Mouse (Mus musculus) cerebellum, adult 11 months (tissue): ENCODE measurements around the gene Galnt12.

Source experiments
- DNase-seq: peaks from one replicate; pipeline ENCODE4 v3.0.0; 2022

The Galnt12 gene

GRCm38 (mm10) chr4:47103561-47103960, 11.9 kb downstream of the Galnt12 start:
- DNase-seq, result no peak

- DNase-seq, result no peak
Observed at GRCm38 (mm10) chr4:47111885-47112284, 20.2 kb downstream of the Galnt12 start.

GRCm38 (mm10) chr4:47112560-47112959, 20.9 kb downstream of the Galnt12 start:
- DNase-seq, result no peak

- DNase-seq, result peak; percentile 12
Observed at GRCm38 (mm10) chr4:47122051-47122706, 30.5 kb downstream of the Galnt12 start.

GRCm38 (mm10) chr4:47124140-47124711, 32.5 kb downstream of the Galnt12 start:
- DNase-seq, result no peak

GRCm38 (mm10) chr4:47128515-47128914, 36.8 kb downstream of the Galnt12 start:
- DNase-seq, result no peak

- no peak for DNase-seq
Observed at GRCm38 (mm10) chr4:47129572-47129971, 37.9 kb downstream of the Galnt12 start.

GRCm38 (mm10) chr4:47130111-47131050, 38.7 kb downstream of the Galnt12 start:
- DNase-seq, result no peak

GRCm38 (mm10) chr4:47131931-47132330, 40.2 kb downstream of the Galnt12 start:
- DNase-seq, result no peak

- DNase-seq, result no peak
Observed at GRCm38 (mm10) chr4:47132413-47132812, 40.7 kb downstream of the Galnt12 start.

GRCm38 (mm10) chr4:47136699-47137101, 45.0 kb downstream of the Galnt12 start:
- no peak for DNase-seq

- DNase-seq, result no peak
Observed at GRCm38 (mm10) chr4:47137479-47137878, 45.8 kb downstream of the Galnt12 start.

- no peak for DNase-seq
Observed at GRCm38 (mm10) chr4:47138411-47138810, 46.7 kb downstream of the Galnt12 start.

- DNase-seq, result no peak
Observed at GRCm38 (mm10) chr4:47138967-47139777, 47.5 kb downstream of the Galnt12 start.

GRCm38 (mm10) chr4:47140301-47140700, 48.6 kb downstream of the Galnt12 start:
- DNase-seq, result no peak

GRCm38 (mm10) chr4:47141444-47142154, 49.9 kb downstream of the Galnt12 start:
- no peak for DNase-seq

- no peak for DNase-seq
Observed at GRCm38 (mm10) chr4:47143849-47144248, 52.1 kb downstream of the Galnt12 start.

- DNase-seq, result no peak
Observed at GRCm38 (mm10) chr4:47145341-47145740, 53.6 kb downstream of the Galnt12 start.

GRCm38 (mm10) chr4:47146561-47146960, 54.9 kb downstream of the Galnt12 start:
- DNase-seq, result no peak

GRCm38 (mm10) chr4:47149963-47150362, 58.3 kb downstream of the Galnt12 start:
- DNase-seq, result no peak

GRCm38 (mm10) chr4:47150806-47151205, 59.1 kb downstream of the Galnt12 start:
- no peak for DNase-seq

- no peak for DNase-seq
Observed at GRCm38 (mm10) chr4:47151553-47152183, 60.0 kb downstream of the Galnt12 start.
